Mouse (Mus musculus) brain, embryonic 14.5 days (tissue): ENCODE results near the gene Os9.

ENCODE experiments used
- CTCF ChIP-seq: fragments of 200-500 bp; IDR thresholded peaks from 2 replicates; pipeline ENCODE4 v1.5.1; 2012; ENCODE audit warnings: inconsistent platforms, mild to moderate bottlenecking, moderate library complexity, borderline replicate concordance; ENCODE audit not compliant: insufficient read depth, insufficient read length; ENCODE audit errors: extremely low read depth
- POLR2A ChIP-seq: fragments of 200-500 bp; IDR thresholded peaks from 2 replicates; pipeline ENCODE4 v1.6.1; 2012; ENCODE audit warnings: mild to moderate bottlenecking, inconsistent platforms, borderline replicate concordance; ENCODE audit not compliant: poor library complexity, insufficient read depth, insufficient read length, severe bottlenecking; ENCODE audit errors: extremely low read depth

- no peak for TF ChIP-seq CTCF
- no peak for TF ChIP-seq POLR2A
Measured at GRCm38 (mm10) chr10:127132469-127132868, 11.5 kb upstream of the Os9 start.
